Mouse (Mus musculus): ENCODE results near the gene Tmem182.

- TF ChIP-seq CTCF (conservative IDR thresholded peaks at IDR 0.05; ENCODE audit: insufficient read depth, insufficient read length, low read depth, low read length) (no peak), POLR2A (IDR thresholded peaks at IDR 0.05; ENCODE audit: low read depth, low read length) (no peak)
Observed at GRCm38 (mm10) chr1:40799121-40799520, 6.3 kb upstream of the Tmem182 start.
